Mouse (Mus musculus) liver, embryonic 13.5 days (tissue): ENCODE measurements around the gene Nbea. TPM values are rescaled to one million over a fixed set of nuclear protein-coding genes. Genes with fewer than 3 reads are reported as not detected.
A peak's percentile ranks its signal among the peaks of the same experiment; 100 is the strongest.

ENCODE experiments used
- ATAC-seq: fragments of 200-750 bp; cut with Nextera tagmentation; 2 replicates; pipeline ENCODE4 v1.8.0; 2017; ENCODE audit warnings: low read depth, mild to moderate bottlenecking, moderate number of reproducible peaks, moderate library complexity
- DNase-seq: peaks from one replicate; pipeline ENCODE4 v3.0.0; 2022
- H3K27ac ChIP-seq: fragments of 300-500 bp; sonication (generic); 2 replicates; pipeline ENCODE4 v1.5.1; 2015; ENCODE audit warnings: moderate library complexity, mild to moderate bottlenecking, inconsistent platforms
- H3K27me3 ChIP-seq: fragments of 300-500 bp; sonication (generic); 2 replicates; pipeline ENCODE4 v1.6.1; 2015; ENCODE audit warnings: mild to moderate bottlenecking, inconsistent platforms
- H3K36me3 ChIP-seq: fragments of 300-500 bp; sonication (generic); 2 replicates; pipeline ENCODE4 v1.6.1; 2015; ENCODE audit warnings: mild to moderate bottlenecking, inconsistent platforms
- H3K4me1 ChIP-seq: fragments of 300-500 bp; sonication (generic); replicated peaks from 2 replicates; pipeline ENCODE4 v1.6.1; 2015; ENCODE audit warnings: inconsistent platforms
- H3K4me2 ChIP-seq: fragments of 300-500 bp; sonication (generic); 2 replicates; pipeline ENCODE4 v1.6.1; 2015; ENCODE audit warnings: inconsistent platforms, mild to moderate bottlenecking, moderate library complexity
- H3K4me3 ChIP-seq: fragments of 300-500 bp; sonication (generic); replicated peaks from 2 replicates; pipeline ENCODE4 v1.5.1; 2015; ENCODE audit warnings: mild to moderate bottlenecking, inconsistent platforms
- H3K9ac ChIP-seq: fragments of 300-500 bp; sonication (generic); 2 replicates; pipeline ENCODE4 v1.6.1; 2015; ENCODE audit warnings: mild to moderate bottlenecking, inconsistent platforms
- H3K9me3 ChIP-seq: fragments of 300-500 bp; sonication (generic); replicated peaks from 2 replicates; pipeline ENCODE4 v1.6.1; 2016; ENCODE audit warnings: inconsistent platforms
- WGBS: fragments of 180-500 bp; shearing (Covaris S2); methylation state at CpG from one replicate; pipeline ENCODE4 v1.1.7; 2015; ENCODE audit not compliant: insufficient replicate concordance; 5-methylcytosine and 5-hydroxymethylcytosine counted together
- polyA plus RNA-seq: library from polyadenylated mRNA; unstranded; fragments of >200 nt; fragmentation: Nextera tagmentation; extraction: Ambion mirVana; gene quantifications from 2 replicates; pipeline ENCODE4 v1.2.1, GENCODE M21; 2015

Gene Nbea
- polyA plus RNA-seq, 1 experiment from 2014 or later = 1.2 TPM

GRCm38 (mm10) chr3:55677691-55678090, 505.8 kb downstream of the Nbea start:
- Histone ChIP-seq H3K4me1 (no peaks in the 10 kb centered on the region), H3K27ac (no peak overlapping the region), H3K4me3 (no peak overlapping the region), H3K4me2 (no peak overlapping the region), H3K9ac (no peak overlapping the region), H3K9me3 (no peaks in the 10 kb centered on the region), H3K27me3 (no peaks in the 10 kb centered on the region), H3K36me3 (no peaks in the 10 kb centered on the region)
- DNase-seq (no peak), ATAC-seq (no peak)
- WGBS = 58% methylated on average over 2 of the region's 2 CpGs

GRCm38 (mm10) chr3:55674185-55674584, 509.3 kb downstream of the Nbea start:
- H3K9ac ChIP-seq = no peak overlapping the region
- H3K27me3 ChIP-seq = no peaks in the 10 kb centered on the region
- H3K9me3 ChIP-seq = no peaks in the 10 kb centered on the region
- WGBS = 74% methylated on average over 7 of the region's 7 CpGs
- no peak overlapping the region for H3K4me3 ChIP-seq
- ATAC-seq (no peak), DNase-seq (no peak)
- no peaks in the 10 kb centered on the region for H3K36me3 ChIP-seq
- H3K4me2 ChIP-seq = no peak overlapping the region
- H3K4me1 ChIP-seq = no peaks in the 10 kb centered on the region
- H3K27ac ChIP-seq = no peak overlapping the region

GRCm38 (mm10) chr3:55667048-55667447, 516.5 kb downstream of the Nbea start:
- ATAC-seq = no peak
- 68% methylated on average over 6 of the region's 6 CpGs for WGBS
- H3K36me3 ChIP-seq = no peaks in the 10 kb centered on the region

GRCm38 (mm10) chr3:55665928-55666327, 517.6 kb downstream of the Nbea start:
- Histone ChIP-seq H3K4me1 (no peaks in the 10 kb centered on the region), H3K27me3 (no peaks in the 10 kb centered on the region), H3K9me3 (no peaks in the 10 kb centered on the region), H3K36me3 (no peaks in the 10 kb centered on the region), H3K4me2 (no peak overlapping the region), H3K9ac (no peak overlapping the region), H3K27ac (no peak overlapping the region), H3K4me3 (no peak overlapping the region)
- DNase-seq (no peak), ATAC-seq (no peak)
- 65% methylated on average over 5 of the region's 5 CpGs for WGBS

More at GRCm38 (mm10) chr3:55667048-55667447, 516.5 kb downstream of the Nbea start:
- H3K9ac ChIP-seq = no peak overlapping the region
- H3K4me1 ChIP-seq = no peaks in the 10 kb centered on the region
- no peak overlapping the region for H3K4me3 ChIP-seq
- no peaks in the 10 kb centered on the region for H3K9me3 ChIP-seq
- H3K27me3 ChIP-seq = no peaks in the 10 kb centered on the region
- H3K27ac ChIP-seq = no peak overlapping the region
- no peak overlapping the region for H3K4me2 ChIP-seq
- no peak for DNase-seq

GRCm38 (mm10) chr3:55664713-55665112, 518.8 kb downstream of the Nbea start:
- no peak overlapping the region for H3K4me2 ChIP-seq
- no peak overlapping the region for H3K27ac ChIP-seq
- H3K9ac ChIP-seq = no peak overlapping the region
- H3K9me3 ChIP-seq = no peaks in the 10 kb centered on the region
- no peak for ATAC-seq
- WGBS = 63% methylated on average over 3 of the region's 3 CpGs
- H3K27me3 ChIP-seq = no peaks in the 10 kb centered on the region
- no peaks in the 10 kb centered on the region for H3K4me1 ChIP-seq
- no peaks in the 10 kb centered on the region for H3K36me3 ChIP-seq
- no peak overlapping the region for H3K4me3 ChIP-seq
- no peak for DNase-seq

GRCm38 (mm10) chr3:55661678-55662445, 521.6 kb downstream of the Nbea start:
- Histone ChIP-seq H3K4me1 (no peaks in the 10 kb centered on the region), H3K36me3 (no peaks in the 10 kb centered on the region), H3K4me3 (no peak overlapping the region), H3K4me2 (no peak overlapping the region), H3K27ac (no peak overlapping the region), H3K9ac (no peak overlapping the region), H3K27me3 (no peaks in the 10 kb centered on the region), H3K9me3 (no peaks in the 10 kb centered on the region)
- no peak for ATAC-seq
- WGBS = 57% methylated on average over 9 of the region's 9 CpGs
- DNase-seq = no peak

- no peak for DNase-seq
- H3K36me3 ChIP-seq = no peaks in the 10 kb centered on the region
- no peak overlapping the region for H3K27ac ChIP-seq
- ATAC-seq = no peak
- WGBS = 60% methylated on average over 10 of the region's 10 CpGs
- no peak overlapping the region for H3K4me3 ChIP-seq
- no peak overlapping the region for H3K4me2 ChIP-seq
- no peaks in the 10 kb centered on the region for H3K9me3 ChIP-seq
- no peaks in the 10 kb centered on the region for H3K27me3 ChIP-seq
- no peak overlapping the region for H3K9ac ChIP-seq
- H3K4me1 ChIP-seq = no peaks in the 10 kb centered on the region
Observed at GRCm38 (mm10) chr3:55660261-55660838, 523.2 kb downstream of the Nbea start.

GRCm38 (mm10) chr3:55659558-55660215, 523.8 kb downstream of the Nbea start:
- DNase-seq (no peak), ATAC-seq (no peak)
- Histone ChIP-seq H3K4me2 (no peak overlapping the region), H3K36me3 (no peaks in the 10 kb centered on the region), H3K4me1 (no peaks in the 10 kb centered on the region), H3K9me3 (no peaks in the 10 kb centered on the region), H3K27ac (no peak overlapping the region), H3K4me3 (no peak overlapping the region), H3K9ac (no peak overlapping the region), H3K27me3 (no peaks in the 10 kb centered on the region)
- WGBS = 50% methylated on average over 7 of the region's 7 CpGs

GRCm38 (mm10) chr3:55652321-55652720, 531.2 kb downstream of the Nbea start:
- H3K4me3 ChIP-seq = no peak overlapping the region
- no peak overlapping the region for H3K27ac ChIP-seq
- no peaks in the 10 kb centered on the region for H3K4me1 ChIP-seq
- peak; percentile 70 for ATAC-seq
- no peak for DNase-seq
- no peaks in the 10 kb centered on the region for H3K36me3 ChIP-seq
- no peaks in the 10 kb centered on the region for H3K9me3 ChIP-seq
- no peak overlapping the region for H3K9ac ChIP-seq
- H3K4me2 ChIP-seq = no peak overlapping the region
- WGBS = 32% methylated on average over 2 of the region's 2 CpGs
- no peaks in the 10 kb centered on the region for H3K27me3 ChIP-seq

- no peak overlapping the region for H3K4me2 ChIP-seq
- H3K27ac ChIP-seq = no peak overlapping the region
- no peak for DNase-seq
- no peaks in the 10 kb centered on the region for H3K9me3 ChIP-seq
- no peaks in the 10 kb centered on the region for H3K4me1 ChIP-seq
- H3K4me3 ChIP-seq = no peak overlapping the region
- no peaks in the 10 kb centered on the region for H3K27me3 ChIP-seq
- WGBS = 46% methylated on average over 4 of the region's 4 CpGs
- H3K9ac ChIP-seq = no peak overlapping the region
- H3K36me3 ChIP-seq = no peaks in the 10 kb centered on the region
- ATAC-seq = no peak
Observed at GRCm38 (mm10) chr3:55651877-55652276, 531.6 kb downstream of the Nbea start.

- DNase-seq (no peak), ATAC-seq (no peak)
- WGBS = 64% methylated on average over 5 of the region's 5 CpGs
- H3K4me1 ChIP-seq = no peaks in the 10 kb centered on the region
- no peak overlapping the region for H3K4me2 ChIP-seq
- H3K36me3 ChIP-seq = no peaks in the 10 kb centered on the region
- H3K27ac ChIP-seq = no peak overlapping the region
- no peaks in the 10 kb centered on the region for H3K27me3 ChIP-seq
- H3K9ac ChIP-seq = no peak overlapping the region
- H3K9me3 ChIP-seq = no peaks in the 10 kb centered on the region
- no peak overlapping the region for H3K4me3 ChIP-seq
Observed at GRCm38 (mm10) chr3:55649541-55649940, 534.0 kb downstream of the Nbea start.
